Mouse (Mus musculus): ENCODE results near the gene Ly75.

DNA sequence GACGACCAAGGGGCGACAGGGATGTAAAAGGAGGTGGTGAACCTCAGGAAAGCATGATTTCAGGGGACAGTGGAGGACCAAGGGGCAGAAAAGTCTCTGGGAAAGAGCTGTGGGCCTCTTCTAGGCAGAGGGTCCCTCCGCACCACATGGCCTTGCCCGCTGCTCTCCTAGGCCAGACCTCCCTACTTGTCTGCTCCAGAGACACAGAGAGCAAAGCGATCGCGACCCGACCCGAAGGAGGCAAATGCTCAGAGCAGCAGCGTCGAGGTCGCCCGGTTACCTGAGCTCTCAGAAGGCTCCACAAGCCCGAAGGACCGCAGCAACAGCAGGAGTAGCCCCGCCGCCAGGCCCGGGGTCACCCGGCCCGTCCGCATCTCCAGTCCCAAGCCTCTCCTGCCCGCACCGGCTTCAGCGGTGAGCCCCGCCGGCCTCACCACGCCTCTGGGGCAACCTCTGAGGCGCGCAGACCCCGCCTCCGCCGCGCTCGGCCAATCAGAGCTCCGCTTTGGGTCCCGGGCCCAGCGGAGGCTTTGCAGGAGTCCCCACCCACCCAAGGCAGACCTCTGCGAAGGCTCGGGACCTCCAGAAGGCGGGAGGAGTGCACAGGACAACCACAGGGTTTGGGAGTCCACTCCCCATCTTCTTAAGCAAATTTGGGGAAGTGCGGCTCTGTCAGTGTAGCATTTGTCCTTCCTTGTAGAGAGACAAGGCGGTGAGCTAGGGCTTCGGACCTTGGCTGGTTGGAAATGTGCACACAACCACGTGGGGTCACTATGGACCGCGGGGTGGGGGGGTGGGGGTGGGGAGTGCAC, at the start of gene Ly75:
- no peak for TF ChIP-seq CTCF (IDR thresholded peaks at IDR 0.05; ENCODE audit: insufficient read depth, low read depth, low read length)
- TF ChIP-seq POLR2A (IDR thresholded peaks at IDR 0.05; ENCODE audit: insufficient read depth, low read depth, low read length) = no peak

Data from olfactory bulb, adult 2 months (tissue).